Mouse (Mus musculus) testis, adult 2 months (tissue): ENCODE data around the gene Arhgap33. TPM values are rescaled to one million over a fixed set of nuclear protein-coding genes. Genes with fewer than 3 reads are reported as not detected.

Experiments
- H3K27ac ChIP-seq: fragments of 200-500 bp; 2 replicates; pipeline ENCODE4 v1.5.1; 2012; ENCODE audit warnings: low read depth, low read length; ENCODE audit not compliant: control insufficient read depth, insufficient read depth
- H3K27me3 ChIP-seq: fragments of 200-500 bp; 2 replicates; pipeline ENCODE4 v1.6.1; 2012; ENCODE audit warnings: mild to moderate bottlenecking, low read length, moderate library complexity; ENCODE audit not compliant: control insufficient read depth, insufficient read depth
- H3K36me3 ChIP-seq: fragments of 200-500 bp; 2 replicates; pipeline ENCODE4 v1.6.1; 2012; ENCODE audit warnings: mild to moderate bottlenecking, low read length; ENCODE audit not compliant: control insufficient read depth, insufficient read depth
- H3K4me1 ChIP-seq: fragments of 200-500 bp; 2 replicates; pipeline ENCODE4 v1.6.1; 2012; ENCODE audit warnings: low read length; ENCODE audit not compliant: control insufficient read depth, insufficient read depth
- H3K4me3 ChIP-seq: fragments of 200-500 bp; 2 replicates; pipeline ENCODE4 v1.5.1; 2012; ENCODE audit warnings: low read depth, mild to moderate bottlenecking, low read length, moderate library complexity, mixed read lengths; ENCODE audit not compliant: control insufficient read depth
- CTCF ChIP-seq: fragments of 200-500 bp; IDR thresholded peaks from 2 replicates; pipeline ENCODE4 v1.5.1; 2012; ENCODE audit warnings: low read depth, mild to moderate bottlenecking, inconsistent platforms, low read length, moderate library complexity; ENCODE audit not compliant: control insufficient read depth, insufficient read depth, insufficient replicate concordance
- POLR2A ChIP-seq: fragments of 200-500 bp; IDR thresholded peaks from 2 replicates; pipeline ENCODE4 v1.6.1; 2012; ENCODE audit warnings: low read depth, mild to moderate bottlenecking, inconsistent platforms, low read length, moderate library complexity; ENCODE audit not compliant: control insufficient read depth
- polyA plus RNA-seq: library from polyadenylated mRNA; depleted of rRNA; stranded (reverse); fragments of >200 nt; gene quantifications from 2 replicates; pipeline ENCODE4 v1.2.3, GENCODE M21; 2012

Arhgap33 gene
- polyA plus RNA-seq, 1 experiment = 136 TPM

DNA sequence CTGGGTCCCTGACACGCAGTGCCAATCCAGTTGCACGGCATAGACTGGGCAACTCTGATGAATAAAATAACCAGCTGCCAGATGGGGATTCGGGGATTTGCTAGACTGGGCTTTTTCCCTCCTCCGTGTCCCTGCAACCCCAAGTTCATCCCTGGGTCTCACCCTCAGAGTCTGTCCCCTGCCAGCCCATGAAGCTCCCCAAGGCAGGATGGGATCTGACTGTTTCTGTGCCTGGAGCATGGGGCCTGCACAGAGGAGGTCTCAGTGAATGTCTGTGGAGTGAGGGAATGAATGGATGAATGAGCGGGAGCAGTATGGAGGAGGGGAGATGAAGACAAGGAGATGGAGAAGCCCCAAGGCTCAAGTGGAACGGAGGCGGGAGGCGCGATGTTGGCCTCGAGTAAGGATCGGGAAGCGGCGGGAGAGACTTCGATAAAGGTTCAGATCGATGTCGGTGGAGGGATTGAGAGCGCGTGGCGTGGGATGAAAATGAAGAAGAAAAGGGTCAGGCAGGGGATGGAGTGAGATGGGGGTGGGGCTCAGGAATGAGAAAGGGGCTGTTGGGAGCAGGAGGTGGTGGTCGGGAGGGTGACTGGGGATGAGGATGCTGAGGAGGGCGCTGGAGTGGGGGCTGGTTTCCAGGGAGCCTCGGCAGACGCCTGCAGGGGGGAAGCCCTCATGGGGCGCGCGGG is 773 bp downstream of the Arhgap33 start:
- no peak for TF ChIP-seq POLR2A
- TF ChIP-seq CTCF = no peak
- Histone ChIP-seq H3K27me3 (no peaks in the 10 kb centered on the region), H3K4me1 (peaks cover 17% of the 10 kb centered on the region), H3K4me3 (peak overlapping the region; percentile 86), H3K27ac (peak overlapping the region; percentile 76), H3K36me3 (peaks cover 4% of the 10 kb centered on the region)

- Histone ChIP-seq H3K4me1 (peaks cover 20% of the 10 kb centered on the region), H3K36me3 (peaks cover 8% of the 10 kb centered on the region), H3K27me3 (no peaks in the 10 kb centered on the region), H3K27ac (peak overlapping the region; percentile 19; the same call in 1 of the 2 replicates), H3K4me3 (no peak overlapping the region)
- TF ChIP-seq CTCF (no peak), POLR2A (no peak)
Measured at GRCm38 (mm10) chr7:30532931-30533330, 1.9 kb downstream of the Arhgap33 start.

DNA sequence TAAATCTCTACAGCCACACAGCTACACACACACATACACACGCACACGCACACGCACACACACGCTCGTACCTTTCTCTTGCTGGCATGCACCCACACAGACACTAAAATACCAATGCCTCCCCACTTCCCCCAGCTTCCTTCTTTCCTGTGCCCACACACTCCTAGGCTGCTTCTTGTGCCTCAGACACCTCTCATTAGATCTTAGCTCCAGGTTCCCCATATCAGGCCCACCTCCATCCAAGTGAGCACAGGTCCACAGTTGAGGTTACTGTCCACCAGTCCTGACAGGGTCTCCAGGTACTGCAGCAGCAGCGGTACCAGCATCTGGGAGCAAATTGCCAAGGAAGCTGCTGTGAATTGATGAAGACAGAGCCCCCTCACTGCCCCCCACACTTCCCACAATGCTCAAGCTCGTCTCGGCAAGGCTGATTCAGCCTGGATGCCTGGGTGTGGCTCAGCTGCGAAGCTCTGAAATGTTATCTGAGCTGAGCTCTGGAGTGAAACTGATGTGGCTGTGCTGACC is 3.5 kb downstream of the Arhgap33 start:
- Histone ChIP-seq H3K27ac (no peak overlapping the region), H3K36me3 (peaks cover 10% of the 10 kb centered on the region), H3K27me3 (no peaks in the 10 kb centered on the region), H3K4me1 (peaks cover 28% of the 10 kb centered on the region), H3K4me3 (no peak overlapping the region)
- TF ChIP-seq CTCF = no peak
- TF ChIP-seq POLR2A = no peak

DNA sequence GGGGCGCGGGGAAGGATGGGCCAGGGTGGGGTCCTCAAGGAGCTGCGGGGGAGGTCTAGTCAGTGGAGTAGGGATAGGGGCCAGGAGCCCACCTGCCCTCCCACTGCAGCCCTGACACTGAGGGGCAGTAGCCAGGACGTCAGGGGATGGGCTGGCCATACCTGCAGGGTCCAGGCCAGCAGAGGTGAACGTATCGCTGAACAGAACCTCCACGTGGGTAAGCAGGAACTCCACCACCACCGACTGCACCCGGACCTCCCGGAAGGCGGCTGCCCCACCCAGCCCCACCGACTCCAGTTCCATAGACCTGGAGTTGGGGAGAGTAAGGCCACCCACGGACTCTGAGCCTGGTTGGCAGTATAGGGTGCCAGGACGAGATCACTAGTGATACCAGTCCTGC is 7.9 kb downstream of the Arhgap33 start:
- H3K27me3 ChIP-seq = no peaks in the 10 kb centered on the region
- TF ChIP-seq POLR2A (0 out of 2 replicates have a peak, but pooled peaks have one; percentile 11), CTCF (no peak)
- peaks cover 17% of the 10 kb centered on the region for H3K4me1 ChIP-seq
- no peak overlapping the region for H3K27ac ChIP-seq
- peaks cover 10% of the 10 kb centered on the region for H3K36me3 ChIP-seq
- peak overlapping the region; percentile 33 for H3K4me3 ChIP-seq

DNA sequence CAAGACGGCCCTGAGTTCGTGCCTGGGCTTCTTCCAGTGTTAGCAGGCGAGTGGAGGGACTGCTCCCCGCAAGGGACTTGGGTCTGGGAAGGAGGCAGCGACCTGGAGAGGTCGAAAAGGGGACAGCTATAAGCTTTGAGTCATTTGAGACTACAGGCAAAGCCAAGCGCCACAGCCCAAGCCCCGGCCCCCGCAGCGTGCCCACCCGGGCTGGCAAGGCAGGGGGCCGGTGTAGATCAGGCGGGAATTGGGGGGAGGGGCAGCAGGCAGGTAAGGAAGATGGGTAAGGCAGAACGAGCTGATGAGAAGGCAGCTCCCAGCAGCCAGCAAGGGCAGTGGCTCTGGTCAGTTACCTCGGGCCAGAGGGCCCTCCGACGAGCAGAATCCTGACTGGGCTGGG is 8.5 kb downstream of the Arhgap33 start:
- Histone ChIP-seq H3K4me3 (no peak overlapping the region), H3K36me3 (peaks cover 10% of the 10 kb centered on the region), H3K4me1 (peaks cover 17% of the 10 kb centered on the region), H3K27ac (no peak overlapping the region), H3K27me3 (no peaks in the 10 kb centered on the region)
- TF ChIP-seq CTCF (no peak), POLR2A (no peak)

- Histone ChIP-seq H3K4me3 (no peak overlapping the region), H3K36me3 (peaks cover 10% of the 10 kb centered on the region)
Measured at GRCm38 (mm10) chr7:30525954-30526353, 8.9 kb downstream of the Arhgap33 start.

DNA sequence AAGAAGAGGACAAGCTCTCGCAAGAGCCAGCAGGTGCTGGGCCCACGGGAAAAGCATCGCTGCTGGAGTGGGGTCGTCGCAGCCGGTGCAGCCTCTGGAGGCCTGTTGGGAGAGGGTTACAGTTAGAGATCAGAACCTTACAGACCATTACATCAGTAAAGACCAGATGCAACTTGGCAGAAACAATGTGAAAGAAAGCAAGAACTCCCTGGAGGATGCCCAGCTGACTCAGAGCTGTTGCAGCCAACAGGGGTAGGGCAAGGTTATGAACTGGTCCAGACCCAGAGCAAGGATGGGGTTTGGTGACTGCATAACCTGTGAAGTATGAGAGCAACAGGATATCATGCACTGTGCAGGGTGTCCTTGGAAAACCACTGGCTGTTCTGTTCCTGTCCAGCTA is 10.4 kb downstream of the Arhgap33 start:
- H3K27ac ChIP-seq = no peak overlapping the region
- H3K27me3 ChIP-seq = no peaks in the 10 kb centered on the region
- TF ChIP-seq POLR2A (no peak), CTCF (no peak)
- H3K4me3 ChIP-seq = no peak overlapping the region
- H3K4me1 ChIP-seq = peaks cover 17% of the 10 kb centered on the region
- H3K36me3 ChIP-seq = peaks cover 6% of the 10 kb centered on the region

More at GRCm38 (mm10) chr7:30525954-30526353, 8.9 kb downstream of the Arhgap33 start:
- no peaks in the 10 kb centered on the region for H3K27me3 ChIP-seq
- no peak overlapping the region for H3K27ac ChIP-seq
- peaks cover 17% of the 10 kb centered on the region for H3K4me1 ChIP-seq
- TF ChIP-seq POLR2A = no peak
- no peak for TF ChIP-seq CTCF

DNA sequence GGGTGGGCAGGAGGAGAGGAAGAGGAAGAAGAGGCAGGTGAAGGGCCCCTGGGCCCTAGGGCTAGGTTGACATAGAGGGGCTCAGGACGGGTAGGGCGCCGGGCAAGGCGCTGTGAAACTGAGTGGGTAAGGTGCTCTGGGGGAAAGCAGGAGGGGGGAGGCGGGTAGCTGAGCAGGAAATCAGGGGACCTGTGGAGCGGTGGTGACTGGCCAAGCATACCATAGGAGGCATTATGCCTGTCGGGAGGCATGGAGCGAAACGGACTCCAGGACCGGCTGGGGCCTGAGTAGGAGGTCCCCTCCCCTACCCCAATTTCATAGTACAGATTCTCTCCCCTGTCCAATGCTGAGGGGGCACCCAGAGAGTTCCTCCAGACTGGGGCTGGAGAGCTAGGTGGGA is 12.0 kb downstream of the Arhgap33 start:
- peaks cover 20% of the 10 kb centered on the region for H3K4me1 ChIP-seq
- H3K27me3 ChIP-seq = no peaks in the 10 kb centered on the region
- H3K4me3 ChIP-seq = no peak overlapping the region
- no peak; the same call in 1 of the 2 replicates for TF ChIP-seq POLR2A
- no peak for TF ChIP-seq CTCF
- H3K27ac ChIP-seq = no peak overlapping the region
- peaks cover 2% of the 10 kb centered on the region; the same call in 1 of the 2 replicates for H3K36me3 ChIP-seq
